Mouse (Mus musculus) small intestine, adult 2 months (tissue): Measurements from ENCODE around the gene H2-M5. TPM values are rescaled to one million over a fixed set of nuclear protein-coding genes. Genes with fewer than 3 reads are reported as not detected.
A peak's percentile ranks its signal among the peaks of the same experiment; 100 is the strongest.

Source experiments
- H3K27ac ChIP-seq: fragments of 200-500 bp; 2 replicates; pipeline ENCODE4 v1.5.1; 2012; ENCODE audit warnings: low read depth, low read length, control low read depth, inconsistent platforms; ENCODE audit not compliant: insufficient read depth
- H3K27me3 ChIP-seq: fragments of 200-500 bp; 2 replicates; pipeline ENCODE4 v1.6.1; 2012; ENCODE audit warnings: mild to moderate bottlenecking, moderate library complexity, low read length, inconsistent platforms; ENCODE audit not compliant: control insufficient read depth, insufficient read depth
- H3K36me3 ChIP-seq: fragments of 200-500 bp; 2 replicates; pipeline ENCODE4 v1.6.1; 2012; ENCODE audit warnings: mild to moderate bottlenecking, low read length, control low read depth, inconsistent platforms; ENCODE audit not compliant: control insufficient read depth, insufficient read depth
- H3K4me1 ChIP-seq: fragments of 200-500 bp; 2 replicates; pipeline ENCODE4 v1.6.1; 2012; ENCODE audit warnings: low read length, inconsistent platforms, mixed read lengths; ENCODE audit not compliant: control insufficient read depth, insufficient read depth, insufficient read length
- H3K4me3 ChIP-seq: fragments of 200-500 bp; 2 replicates; pipeline ENCODE4 v1.5.1; 2012; ENCODE audit warnings: low read depth, mild to moderate bottlenecking, control low read depth, inconsistent platforms, low read length, moderate library complexity
- CTCF ChIP-seq: fragments of 200-500 bp; IDR thresholded peaks from 2 replicates; pipeline ENCODE4 v1.5.1; 2012; ENCODE audit warnings: low read depth, mild to moderate bottlenecking, control low read depth, inconsistent platforms, low read length, moderate library complexity, mixed read lengths; ENCODE audit not compliant: insufficient replicate concordance, insufficient read length; ENCODE audit errors: extremely low read depth
- POLR2A ChIP-seq: fragments of 200-500 bp; IDR thresholded peaks from 2 replicates; pipeline ENCODE4 v1.6.1; 2012; ENCODE audit warnings: low read depth, mild to moderate bottlenecking, control low read depth, inconsistent platforms, low read length, moderate library complexity
- WGBS: fragments of 180-500 bp; shearing (Covaris S2); methylation state at CpG from one replicate; pipeline ENCODE4 v1.1.7; 2018; 5-methylcytosine and 5-hydroxymethylcytosine counted together
- polyA plus RNA-seq: library from polyadenylated mRNA; depleted of rRNA; stranded (reverse); fragments of >200 nt; gene quantifications from 2 replicates; pipeline ENCODE4 v1.2.3, GENCODE M21; 2012

Gene H2-M5
- polyA plus RNA-seq, 1 experiment = 0.09 TPM

- 84% methylated on average over 1 of the region's 1 CpGs for WGBS
- H3K27ac ChIP-seq = no peak overlapping the region
- H3K27me3 ChIP-seq = no peaks in the 10 kb centered on the region
- peaks cover 3% of the 10 kb centered on the region; the same call in 1 of the 2 replicates for H3K4me1 ChIP-seq
- TF ChIP-seq POLR2A = no peak
- no peak for TF ChIP-seq CTCF
- H3K4me3 ChIP-seq = no peak overlapping the region
- H3K36me3 ChIP-seq = peaks cover 13% of the 10 kb centered on the region
Observed at GRCm38 (mm10) chr17:36953062-36953461, 36.3 kb downstream of the H2-M5 start.

DNA sequence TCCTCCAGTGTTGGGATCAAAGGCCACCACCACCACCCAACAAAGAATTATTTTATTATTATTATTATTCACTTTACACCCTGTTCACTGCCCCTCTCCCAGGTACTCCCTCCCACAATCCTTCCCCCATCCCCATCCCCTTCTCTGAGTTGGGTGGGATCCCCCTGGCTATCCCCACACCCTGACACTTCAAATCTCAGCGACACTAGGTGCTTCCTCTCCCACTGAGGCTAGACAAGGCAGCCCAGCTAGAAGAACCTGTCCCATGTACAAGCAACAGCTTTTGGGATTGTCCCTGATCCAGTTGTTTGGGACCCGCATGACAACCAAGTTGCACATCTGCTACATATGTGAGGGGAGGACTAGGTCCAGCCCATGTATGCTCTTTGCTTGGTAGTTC lies 36.7 kb downstream of the H2-M5 start:
- Histone ChIP-seq H3K4me1 (peaks cover 4% of the 10 kb centered on the region; the same call in 1 of the 2 replicates), H3K27ac (no peak overlapping the region), H3K4me3 (no peak overlapping the region), H3K36me3 (peaks cover 13% of the 10 kb centered on the region), H3K27me3 (no peaks in the 10 kb centered on the region)
- 90% methylated on average over 2 of the region's 2 CpGs for WGBS
- TF ChIP-seq POLR2A (no peak), CTCF (no peak)

GRCm38 (mm10) chr17:36950981-36951947 lies 38.1 kb downstream of the H2-M5 start, which contains the start of gene Ppp1r11:
Ppp1r11 (minus strand) TSS chr17:36951741.
- H3K4me1 ChIP-seq = peaks cover 10% of the 10 kb centered on the region
- H3K27ac ChIP-seq = 0 out of 2 replicates have a peak within 1 kb of the TSS, but pooled peaks have one; percentile 52
- H3K4me3 ChIP-seq = peak within 1 kb of the TSS; percentile 84
- H3K36me3 ChIP-seq = peaks cover 13% of the 10 kb centered on the region
- under 1% methylated on average over 36 of the region's 36 CpGs for WGBS
- H3K27me3 ChIP-seq = 0 out of 2 replicates have a peak, but pooled peaks cover 3% of the 10 kb centered on the region
- peak; percentile 81 for TF ChIP-seq POLR2A
- TF ChIP-seq CTCF = no peak; the same call in 1 of the 2 replicates

- TF ChIP-seq CTCF (no peak), POLR2A (no peak)
- WGBS = 94% methylated on average over 8 of the region's 8 CpGs
- H3K4me3 ChIP-seq = no peak overlapping the region
- 0 out of 2 replicates have a peak, but pooled peaks cover 3% of the 10 kb centered on the region for H3K27me3 ChIP-seq
- H3K4me1 ChIP-seq = peaks cover 10% of the 10 kb centered on the region
- no peak overlapping the region for H3K27ac ChIP-seq
- peaks cover 10% of the 10 kb centered on the region for H3K36me3 ChIP-seq
Observed at GRCm38 (mm10) chr17:36949265-36949664, 40.1 kb downstream of the H2-M5 start.

- TF ChIP-seq POLR2A (no peak), CTCF (no peak)
- H3K36me3 ChIP-seq = peaks cover 10% of the 10 kb centered on the region
- H3K27ac ChIP-seq = no peak overlapping the region
- WGBS = 96% methylated on average over 1 of the region's 1 CpGs
- H3K27me3 ChIP-seq = peaks cover 8% of the 10 kb centered on the region
- no peak overlapping the region for H3K4me3 ChIP-seq
- H3K4me1 ChIP-seq = peaks cover 10% of the 10 kb centered on the region
Observed at GRCm38 (mm10) chr17:36948286-36948685, 41.1 kb downstream of the H2-M5 start.

DNA sequence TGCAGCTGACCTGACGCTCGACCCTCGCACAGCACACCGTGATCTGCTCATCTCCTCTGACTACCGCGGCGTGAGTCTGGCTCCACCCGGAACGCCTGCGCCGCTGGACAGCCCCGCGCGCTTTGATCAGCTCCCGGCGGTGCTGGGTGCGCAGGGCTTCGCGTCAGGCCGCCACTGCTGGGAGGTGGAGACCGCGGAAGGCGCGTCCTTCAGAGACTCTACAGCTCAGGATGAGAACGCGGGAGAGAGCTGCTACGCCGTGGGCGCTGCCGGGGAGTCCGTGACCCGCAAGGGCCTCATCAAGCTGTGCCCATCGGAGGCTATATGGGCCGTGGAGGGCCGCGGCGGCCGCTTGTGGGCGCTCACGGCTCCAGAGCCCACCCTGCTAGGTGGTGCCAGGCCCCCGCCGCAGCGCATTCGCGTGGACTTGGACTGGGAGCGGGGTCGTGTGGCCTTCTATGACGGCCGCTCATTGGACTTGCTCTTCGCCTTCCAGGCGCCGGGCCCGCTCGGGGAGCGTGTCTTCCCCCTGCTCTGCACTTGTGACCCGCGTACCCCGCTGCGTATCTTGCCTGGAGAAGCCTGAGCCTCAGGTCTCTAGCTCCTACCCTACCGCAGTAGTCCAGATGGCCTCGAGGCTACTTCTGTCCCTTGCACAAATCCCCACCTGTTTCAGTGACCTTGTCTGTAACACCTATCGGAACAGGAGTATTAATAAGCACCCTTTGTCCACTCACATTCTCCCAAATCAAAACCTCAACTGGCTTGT lies 42.1 kb downstream of the H2-M5 start:
- H3K27ac ChIP-seq = no peak overlapping the region
- peaks cover 10% of the 10 kb centered on the region for H3K36me3 ChIP-seq
- 1% methylated on average over 62 of the region's 62 CpGs for WGBS
- peaks cover 19% of the 10 kb centered on the region for H3K4me1 ChIP-seq
- peak overlapping the region; percentile 58 for H3K4me3 ChIP-seq
- TF ChIP-seq CTCF (no peak), POLR2A (no peak)
- peaks cover 14% of the 10 kb centered on the region for H3K27me3 ChIP-seq

DNA sequence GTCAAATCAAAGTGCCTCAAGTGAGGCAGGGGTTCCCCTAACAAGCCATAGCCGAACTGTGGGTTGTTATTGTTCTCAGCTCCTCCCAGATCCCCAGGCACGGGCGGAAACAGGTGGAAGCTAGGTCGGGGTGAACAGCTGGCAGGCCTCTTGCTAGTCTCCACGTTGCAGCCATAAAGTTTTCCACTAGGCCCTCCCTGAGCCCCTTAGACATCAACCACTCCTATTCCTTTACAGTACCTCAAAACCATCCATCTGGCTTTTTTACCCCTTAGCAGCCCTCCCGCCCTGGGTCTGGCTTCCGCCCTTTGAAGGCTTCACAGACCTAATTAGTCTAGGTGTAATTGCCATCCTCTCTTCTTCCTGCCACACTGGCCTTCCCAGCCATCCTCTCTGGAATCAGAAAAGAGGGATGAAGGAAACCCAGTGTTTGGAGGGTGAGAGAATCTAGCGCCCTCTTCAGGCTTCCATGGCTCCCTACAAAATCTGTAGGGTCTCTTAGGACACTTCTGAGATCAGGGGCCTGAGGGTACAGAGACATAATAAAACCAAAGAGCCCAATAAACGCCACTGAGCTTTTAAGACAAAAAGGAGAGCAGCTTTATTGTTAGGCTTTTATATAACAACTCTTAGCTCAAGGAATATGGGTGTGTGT lies 45.1 kb downstream of the H2-M5 start:
- H3K36me3 ChIP-seq = peaks cover 5% of the 10 kb centered on the region
- 31% methylated on average over 9 of the region's 9 CpGs for WGBS
- H3K4me3 ChIP-seq = 0 out of 2 replicates have a peak overlapping the region, but pooled peaks have one; percentile 2
- no peak overlapping the region for H3K27ac ChIP-seq
- H3K4me1 ChIP-seq = peaks cover 19% of the 10 kb centered on the region
- TF ChIP-seq CTCF (peak; percentile 7; the same call in 1 of the 2 replicates), POLR2A (no peak)
- H3K27me3 ChIP-seq = peaks cover 14% of the 10 kb centered on the region
